Mouse (Mus musculus) mouse embryonic stem cell (cell line): Measurements from ENCODE around the gene Trim30b.
"Not testable (repeated sequence)": the region's sequence is repeated elsewhere in the genome, so short reads cannot be mapped to it uniquely, and the experiment has no call there.

Experiments
- in situ Hi-C, 2 experiments: fragments of 300-500 bp; cut with MboI; formaldehyde crosslinking; loops; 1 replicate in 1 of 2; 3 replicates in 1 of 2; pipeline ENCODE4 v1.14.3; 2019 to 2020; ENCODE audit warnings: low sequenced_read_pairs in 2 of 2, low pct_unique_long_range_greater_than_20kb in 1 of 2, mixed read lengths in 1 of 2; ENCODE audit not compliant: unreplicated experiment in 1 of 2

Trim30b gene

GRCm38 (mm10) chr7:104369736-104370414 lies at the start of gene Trim30b:
Trim30b (minus strand) TSS chr7:104369884.
- in situ Hi-C loops, result no loop called here

- in situ Hi-C loops, result no loop called here
Measured at GRCm38 (mm10) chr7:104404460-104404950, 34.8 kb upstream of the Trim30b start.

GRCm38 (mm10) chr7:104401140-104401539 lies 31.5 kb upstream of the Trim30b start:
- in situ Hi-C loops, result no loop called here

- in situ Hi-C loops, result no loop called here
Measured at GRCm38 (mm10) chr7:104400698-104401097, 31.0 kb upstream of the Trim30b start, which contains the start of gene Trim30c. Trim30c (minus strand) TSS chr7:104400837.

- in situ Hi-C loops, result no loop called here
Measured at GRCm38 (mm10) chr7:104398492-104398891, 28.8 kb upstream of the Trim30b start.

- in situ Hi-C loops, result no loop called here
Measured at GRCm38 (mm10) chr7:104366339-104366738, 3.3 kb downstream of the Trim30b start.

- in situ Hi-C loops, result no loop called here
Measured at GRCm38 (mm10) chr7:104353600-104353967, 16.1 kb downstream of the Trim30b start.

GRCm38 (mm10) chr7:104352717-104353599 lies 16.7 kb downstream of the Trim30b start, which contains the start of gene Trim12c:
Trim12c (minus strand) TSS chr7:104353362.
- in situ Hi-C loops, result no loop called here

- in situ Hi-C loops, result not testable (repeated sequence)
Measured at GRCm38 (mm10) chr7:104348043-104348442, 21.6 kb downstream of the Trim30b start.

- in situ Hi-C loops, result not testable (repeated sequence)
Measured at GRCm38 (mm10) chr7:104340744-104341143, 28.9 kb downstream of the Trim30b start.

GRCm38 (mm10) chr7:104335547-104335946 lies 34.1 kb downstream of the Trim30b start:
- in situ Hi-C loops, result not testable (repeated sequence)

GRCm38 (mm10) chr7:104329171-104329570 lies 40.5 kb downstream of the Trim30b start, which contains the start of gene Trim34b:
Trim34b (plus strand) TSS chr7:104329471.
- in situ Hi-C loops, result not testable (repeated sequence)

- in situ Hi-C loops, result no loop called here
Measured at GRCm38 (mm10) chr7:104322028-104322427, 47.7 kb downstream of the Trim30b start.

GRCm38 (mm10) chr7:104315369-104316080 lies 54.2 kb downstream of the Trim30b start, which contains the start of gene Trim12a:
Trim12a (minus strand) TSS chr7:104315466.
- in situ Hi-C loops, result not testable (repeated sequence)

- in situ Hi-C loops, result no loop called here
Measured at GRCm38 (mm10) chr7:104314796-104315353, 54.8 kb downstream of the Trim30b start.
